Mouse (Mus musculus) CH12.LX (cell line): Measurements from ENCODE around the gene Xylb. TPM values are rescaled to one million over a fixed set of nuclear protein-coding genes. Genes with fewer than 3 reads are reported as not detected.

Experiments
- DNase-seq: peaks from one replicate; pipeline ENCODE4 v3.0.0-alpha.2; 2013; ENCODE audit errors: extremely low read depth
- H3K27ac ChIP-seq: 2 replicates; pipeline ENCODE4 v1.5.1; 2012; ENCODE audit warnings: low read depth, mild to moderate bottlenecking, control low read depth, moderate library complexity; ENCODE audit not compliant: insufficient read depth
- H3K27me3 ChIP-seq: replicated peaks from 2 replicates; pipeline ENCODE3; 2012; ENCODE audit warnings: inconsistent platforms
- H3K36me3 ChIP-seq, 2 experiments: replicated peaks in 1 of 2; 2 replicates each; pipeline versions ENCODE3 to v1.6.1; 2012; ENCODE audit warnings: inconsistent platforms in 1 of 2, low read length in 1 of 2, mild to moderate bottlenecking in 1 of 2, mixed read lengths in 1 of 2, moderate library complexity in 1 of 2; ENCODE audit not compliant: control insufficient read depth in 1 of 2, insufficient read depth in 1 of 2
- H3K4me1 ChIP-seq, 2 experiments: 2 replicates each; pipeline ENCODE4 v1.6.1; 2012; ENCODE audit warnings: inconsistent platforms in 1 of 2, moderate library complexity in 1 of 2; ENCODE audit not compliant: insufficient read depth in 2 of 2, control insufficient read depth in 1 of 2
- H3K4me2 ChIP-seq: 2 replicates; pipeline ENCODE4 v1.6.1; 2012; ENCODE audit warnings: low read depth, mild to moderate bottlenecking, control low read depth; ENCODE audit not compliant: poor library complexity, insufficient read depth, severe bottlenecking
- H3K4me3 ChIP-seq, 3 experiments: fragments of 150-350 bp in 1 of 3; sonication (generic) in 1 of 3; replicated peaks in 1 of 3; 2 replicates each; pipeline versions ENCODE3 to v1.5.1; 2011 to 2012; ENCODE audit warnings: low read depth in 2 of 3, low read length in 2 of 3, mild to moderate bottlenecking in 2 of 3, moderate library complexity in 2 of 3, control low read depth in 1 of 3, improper control_type of control experiment in 1 of 3, inconsistent platforms in 1 of 3, mixed read lengths in 1 of 3; ENCODE audit not compliant: poor library complexity in 1 of 3
- H3K79me2 ChIP-seq: replicated peaks from 2 replicates; pipeline ENCODE4 v1.6.1; 2012; ENCODE audit warnings: mild to moderate bottlenecking, moderate library complexity; ENCODE audit not compliant: control insufficient read depth, poor library complexity, insufficient read depth, severe bottlenecking; ENCODE audit errors: extremely low read depth
- H3K9ac ChIP-seq: 2 replicates; pipeline ENCODE4 v1.6.1; 2012; ENCODE audit warnings: low read depth, mild to moderate bottlenecking, control low read depth, moderate library complexity; ENCODE audit not compliant: insufficient read depth
- H3K9me3 ChIP-seq: replicated peaks from 2 replicates; pipeline ENCODE3; 2012; ENCODE audit warnings: low read length, inconsistent platforms, mixed read lengths
- BHLHE40 ChIP-seq: IDR thresholded peaks from 2 replicates; pipeline ENCODE4 v1.6.1; 2011; ENCODE audit warnings: mild to moderate bottlenecking, low read depth, low read length, improper control_type of control experiment
- CTCF ChIP-seq, 2 experiments: IDR thresholded peaks in 1 of 2; conservative IDR thresholded peaks in 1 of 2; 2 replicates each; pipeline ENCODE4 v1.5.1; 2011 to 2012; ENCODE audit warnings: low read depth in 2 of 2, low read length in 2 of 2, improper control_type of control experiment in 1 of 2, inconsistent platforms in 1 of 2, mild to moderate bottlenecking in 1 of 2, moderate library complexity in 1 of 2
- E2F4 ChIP-seq: IDR thresholded peaks from 2 replicates; pipeline ENCODE4 v1.6.1; 2011; ENCODE audit warnings: low read depth, low read length, improper control_type of control experiment; ENCODE audit not compliant: insufficient replicate concordance
- ELF1 ChIP-seq: IDR thresholded peaks from 2 replicates; pipeline ENCODE4 v1.6.1; 2014; ENCODE audit warnings: low read depth, mild to moderate bottlenecking, inconsistent platforms, low read length, improper control_type of control experiment
- EP300 ChIP-seq: IDR thresholded peaks from 2 replicates; pipeline ENCODE4 v1.6.1; 2011; ENCODE audit warnings: low read length, improper control_type of control experiment
- IRF4 ChIP-seq: IDR thresholded peaks from 2 replicates; pipeline ENCODE4 v1.6.1; 2014; ENCODE audit warnings: low read depth, mild to moderate bottlenecking, inconsistent platforms, low read length, improper control_type of control experiment
- JUND ChIP-seq: conservative IDR thresholded peaks from 2 replicates; pipeline ENCODE4 v1.6.1; 2011; ENCODE audit warnings: low read depth, low read length, improper control_type of control experiment
- MAFK ChIP-seq: IDR thresholded peaks from 2 replicates; pipeline ENCODE4 v1.6.1; 2011; ENCODE audit warnings: low read length, improper control_type of control experiment; ENCODE audit not compliant: insufficient replicate concordance
- MAX ChIP-seq: IDR thresholded peaks from 2 replicates; pipeline ENCODE4 v1.6.1; 2011; ENCODE audit warnings: low read length, improper control_type of control experiment
- MXI1 ChIP-seq: IDR thresholded peaks from 2 replicates; pipeline ENCODE4 v1.6.1; 2011; ENCODE audit warnings: mild to moderate bottlenecking, low read depth, low read length, improper control_type of control experiment
- NRF1 ChIP-seq: IDR thresholded peaks from 2 replicates; pipeline ENCODE4 v1.6.1; 2014; ENCODE audit warnings: low read depth, mild to moderate bottlenecking, inconsistent platforms, low read length, improper control_type of control experiment, moderate library complexity
- POLR2A ChIP-seq: IDR thresholded peaks from 2 replicates; pipeline ENCODE4 v1.6.1; 2011; ENCODE audit warnings: low read depth, mild to moderate bottlenecking, improper control_type of control experiment, low read length
- RAD21 ChIP-seq: IDR thresholded peaks from 2 replicates; pipeline ENCODE4 v1.6.1; 2011; ENCODE audit warnings: low read depth, mild to moderate bottlenecking, low read length, improper control_type of control experiment, moderate library complexity
- SMC3 ChIP-seq: IDR thresholded peaks from 2 replicates; pipeline ENCODE4 v1.6.1; 2011; ENCODE audit warnings: low read depth, low read length, improper control_type of control experiment
- TBP ChIP-seq: conservative IDR thresholded peaks from 2 replicates; pipeline ENCODE4 v1.6.1; 2011; ENCODE audit warnings: low read depth, low read length, improper control_type of control experiment
- TCF12 ChIP-seq: IDR thresholded peaks from 2 replicates; pipeline ENCODE4 v1.6.1; 2014; ENCODE audit warnings: low read depth, mild to moderate bottlenecking, inconsistent platforms, low read length, improper control_type of control experiment
- UBTF ChIP-seq: IDR thresholded peaks from 2 replicates; pipeline ENCODE4 v1.6.1; 2012; ENCODE audit warnings: low read depth, mild to moderate bottlenecking, inconsistent platforms, low read length, improper control_type of control experiment, moderate library complexity
- USF1 ChIP-seq: IDR thresholded peaks from 2 replicates; pipeline ENCODE4 v1.6.1; 2014; ENCODE audit warnings: low read depth, mild to moderate bottlenecking, inconsistent platforms, low read length, improper control_type of control experiment
- USF2 ChIP-seq: conservative IDR thresholded peaks from 2 replicates; pipeline ENCODE4 v1.6.1; 2011; ENCODE audit warnings: low read depth, low read length, improper control_type of control experiment
- ZC3H11A ChIP-seq: IDR thresholded peaks from 2 replicates; pipeline ENCODE4 v1.6.1; 2012; ENCODE audit warnings: low read depth, mild to moderate bottlenecking, inconsistent platforms, low read length, improper control_type of control experiment
- dilution Hi-C: fragments of 300-500 bp; cut with MboI; formaldehyde crosslinking; loops from 2 replicates; pipeline ENCODE4 v1.14.3; 2020; ENCODE audit warnings: low sequenced_read_pairs; ENCODE audit not compliant: extremely low pct_unique_long_range_greater_than_20kb, extremely low pct_ligation_motif_present
- in situ Hi-C: fragments of 300-500 bp; cut with MboI; formaldehyde crosslinking; loops from 3 replicates; pipeline ENCODE4 v1.14.3; 2019; ENCODE audit warnings: low sequenced_read_pairs, low pct_ligation_motif_present, low pct_unique_long_range_greater_than_20kb, mixed read lengths
- polyA plus RNA-seq: library from polyadenylated mRNA; unstranded; fragments of >175 nt; gene quantifications from 2 replicates; pipeline ENCODE4 v1.2.1, GENCODE M21; 2012; ENCODE audit warnings: low read depth; ENCODE audit not compliant: insufficient read length
- total RNA-seq, 2 experiments: library from RNA; depleted of rRNA; stranded (reverse); fragments of 300-350 nt in 1 of 2; fragments of >200 nt in 1 of 2; gene quantifications; 2 replicates each; pipeline ENCODE4 v1.2.3; 2012 to 2014

Gene Xylb
- total and polyA plus RNA-seq, 3 experiments, result 2.5 to 7.1 (median 4.8) TPM

DNA sequence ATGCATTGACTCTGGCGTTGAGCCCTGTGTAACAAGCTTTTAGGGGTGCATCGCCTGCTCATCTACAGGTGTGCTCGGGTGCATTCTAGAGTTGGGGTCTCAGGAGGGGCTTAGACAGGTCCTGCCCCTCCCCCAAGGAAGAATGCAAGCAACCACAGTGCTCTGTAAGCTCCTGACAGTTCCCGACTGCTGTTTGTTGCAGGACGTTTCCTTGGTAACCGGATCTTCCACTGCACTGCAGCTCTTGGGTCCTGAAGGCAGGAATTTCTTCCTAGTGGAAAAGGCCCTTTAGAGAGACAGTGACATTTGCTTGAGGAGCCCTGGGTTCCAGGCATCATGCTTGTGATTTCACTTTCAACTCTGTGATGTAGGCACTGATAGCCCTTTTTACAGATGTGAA, 25.4 kb downstream of the Xylb start:
- Histone ChIP-seq H3K9me3 (no peaks in the 10 kb centered on the region), H3K79me2 (no peaks in the 10 kb centered on the region), H3K9ac (no peak overlapping the region), H3K4me1 (peaks cover 0 to 8% of the 10 kb centered on the region in 2 experiments; a peak in 1 of 4 replicates), H3K27ac (no peak overlapping the region), H3K4me3 (no peak overlapping the region), H3K4me2 (no peak overlapping the region), H3K27me3 (no peaks in the 10 kb centered on the region), H3K36me3 (peaks cover 12 to 42% of the 10 kb centered on the region in 2 experiments)
- DNase-seq, result no peak
- TF ChIP-seq RAD21 (no peak), POLR2A (no peak), MAFK (no peak), UBTF (no peak), CTCF (conservative IDR thresholded peaks at IDR 0.05 in 1 of 2, IDR thresholded peaks at IDR 0.05 in 1 of 2; ENCODE audit: low read depth in 2 of 2, low read length in 2 of 2) (no peak), JUND (no peak), MAX (no peak), USF1 (no peak), E2F4 (no peak), TBP (no peak), BHLHE40 (no peak), USF2 (no peak), MXI1 (no peak), TCF12 (no peak), SMC3 (no peak), ELF1 (no peak), IRF4 (no peak)
- in situ Hi-C loops (no loop called here), dilution Hi-C loops (no loop called here)

DNA sequence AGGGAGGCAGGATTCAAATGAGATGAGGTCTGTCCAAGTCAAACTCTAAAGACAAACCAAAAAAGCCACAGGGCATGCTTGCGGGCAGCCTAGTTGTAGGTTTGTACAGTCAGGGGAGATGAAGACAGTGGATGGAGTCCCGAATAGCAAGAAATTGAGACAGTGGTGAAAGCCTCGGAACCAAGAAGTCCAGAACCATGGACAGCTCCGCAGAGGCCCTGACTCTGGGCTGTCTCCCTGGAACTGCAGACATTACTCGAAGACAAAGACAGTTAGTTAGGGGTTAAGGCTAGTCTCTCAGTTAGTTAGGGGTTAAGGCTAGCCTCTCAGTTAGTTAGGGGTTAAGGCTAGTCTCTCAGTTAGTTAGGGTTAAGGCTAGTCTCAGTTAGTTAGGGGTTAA, 31.8 kb downstream of the Xylb start:
- Histone ChIP-seq H3K4me1 (0 out of 4 replicates have a peak, but pooled peaks cover 0 to 3% of the 10 kb centered on the region in 2 experiments), H3K27me3 (no peaks in the 10 kb centered on the region), H3K9ac (no peak overlapping the region), H3K4me2 (no peak overlapping the region), H3K79me2 (no peaks in the 10 kb centered on the region), H3K9me3 (no peaks in the 10 kb centered on the region), H3K27ac (no peak overlapping the region), H3K4me3 (no peak overlapping the region), H3K36me3 (peaks cover 8 to 17% of the 10 kb centered on the region in 2 experiments)
- no peak for TF ChIP-seq ZC3H11A
- no peak for TF ChIP-seq EP300
- TF ChIP-seq JUND, result no peak
- TF ChIP-seq MXI1, result no peak
- TF ChIP-seq NRF1, result no peak
- no peak for TF ChIP-seq CTCF (conservative IDR thresholded peaks at IDR 0.05 in 1 of 2, IDR thresholded peaks at IDR 0.05 in 1 of 2; ENCODE audit: low read depth in 2 of 2, low read length in 2 of 2)
- in situ Hi-C loops, result no loop called here
- no peak for DNase-seq
- dilution Hi-C loops, result no loop called here
